Mouse (Mus musculus) heart, adult 11 months (tissue): ENCODE data around the gene Raly.
"Not testable (repeated sequence)": the region's sequence is repeated elsewhere in the genome, so short reads cannot be mapped to it uniquely, and the experiment has no call there.

Experiments used
- DNase-seq: peaks from one replicate; pipeline ENCODE4 v3.0.0; 2022

Gene Raly

DNA sequence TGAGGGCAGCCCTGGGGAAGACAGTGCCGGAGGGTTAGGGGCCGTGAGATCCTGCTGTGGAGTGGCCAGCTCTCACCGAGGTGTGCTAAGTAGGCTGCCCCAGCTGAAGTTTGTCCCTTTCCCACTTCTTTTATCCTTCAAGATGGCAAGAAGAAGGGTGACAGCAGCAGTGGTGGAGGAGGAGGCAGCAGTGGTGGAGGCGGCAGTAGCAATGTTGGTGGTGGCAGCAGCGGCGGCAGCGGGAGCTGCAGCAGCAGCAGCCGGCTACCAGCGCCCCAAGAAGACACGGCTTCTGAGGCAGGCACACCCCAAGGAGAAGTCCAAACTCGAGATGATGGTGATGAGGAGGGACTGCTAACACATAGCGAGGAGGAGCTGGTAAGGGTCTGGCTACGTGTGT, 72.8 kb downstream of the Raly start:
- no peak for DNase-seq

DNA sequence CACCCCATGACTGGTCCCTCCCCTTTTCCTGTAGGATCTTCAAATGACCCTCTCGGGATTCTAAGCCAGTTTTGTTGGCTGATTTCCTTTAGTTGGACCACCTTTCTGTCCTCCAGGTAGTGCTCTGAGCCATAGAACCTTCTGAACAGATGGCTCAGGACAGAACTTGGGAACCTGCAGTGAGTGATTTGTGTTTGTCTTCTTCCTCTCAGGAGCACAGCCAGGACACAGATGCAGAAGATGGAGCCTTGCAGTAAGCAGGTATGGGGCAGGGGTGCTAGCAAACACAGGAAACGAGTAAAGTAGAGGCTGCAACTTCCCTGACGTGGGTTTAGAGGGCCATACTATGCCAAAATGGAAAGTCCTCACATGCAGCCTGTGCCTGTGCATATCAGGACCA, 74.8 kb downstream of the Raly start:
- DNase-seq, result no peak

DNA sequence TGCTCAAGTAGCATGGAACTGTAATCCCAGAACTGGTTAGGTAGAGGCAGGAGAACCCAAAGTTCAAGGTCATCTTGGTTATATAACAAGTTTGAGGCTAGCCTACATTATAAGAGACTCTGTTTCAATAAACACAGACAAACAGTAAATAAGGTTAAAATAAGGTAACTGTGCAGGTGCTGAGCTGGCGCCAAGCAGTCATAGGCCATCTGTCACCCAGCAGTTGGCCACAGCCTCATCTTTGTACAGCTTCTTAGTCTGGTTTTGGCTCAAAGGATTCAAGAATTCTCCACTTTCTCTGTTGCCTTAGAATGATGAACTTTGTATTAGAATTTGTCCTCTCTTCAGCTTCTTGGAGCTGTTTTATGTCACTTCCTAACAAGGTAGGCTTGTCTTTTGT, 77.2 kb downstream of the Raly start:
- no peak for DNase-seq

DNA sequence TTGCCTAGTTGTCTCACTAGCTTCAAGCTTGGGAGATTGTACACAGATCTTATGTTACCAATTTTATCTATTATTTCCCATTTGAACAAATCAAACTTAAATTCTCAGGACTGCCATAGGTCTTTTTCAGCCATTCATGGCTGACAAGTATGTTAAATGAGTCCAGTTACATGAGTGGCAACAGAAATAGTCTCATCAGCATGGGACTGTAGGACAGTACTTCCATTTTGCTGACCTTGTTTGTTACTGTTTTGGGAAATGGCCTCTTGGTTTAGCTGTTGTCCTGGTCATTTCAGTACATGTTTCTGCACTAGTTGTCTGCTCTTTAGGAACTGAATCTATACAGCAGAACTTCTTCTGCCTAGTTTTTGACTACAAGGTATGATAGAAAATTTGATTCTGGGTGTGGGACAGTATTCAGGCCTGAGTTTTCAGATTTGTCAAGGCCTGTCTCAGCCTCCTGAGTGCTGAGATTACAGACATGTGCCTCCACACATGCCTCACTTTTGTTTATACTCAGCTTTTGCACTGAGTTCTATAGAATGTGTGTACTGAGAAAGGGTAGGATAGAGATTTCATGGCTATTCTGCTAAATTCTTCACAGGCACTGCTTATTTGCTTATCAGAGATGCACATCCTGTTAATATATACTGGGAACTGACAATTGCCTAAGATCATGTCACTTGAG, 79.2 kb downstream of the Raly start:
- DNase-seq, result no peak

DNA sequence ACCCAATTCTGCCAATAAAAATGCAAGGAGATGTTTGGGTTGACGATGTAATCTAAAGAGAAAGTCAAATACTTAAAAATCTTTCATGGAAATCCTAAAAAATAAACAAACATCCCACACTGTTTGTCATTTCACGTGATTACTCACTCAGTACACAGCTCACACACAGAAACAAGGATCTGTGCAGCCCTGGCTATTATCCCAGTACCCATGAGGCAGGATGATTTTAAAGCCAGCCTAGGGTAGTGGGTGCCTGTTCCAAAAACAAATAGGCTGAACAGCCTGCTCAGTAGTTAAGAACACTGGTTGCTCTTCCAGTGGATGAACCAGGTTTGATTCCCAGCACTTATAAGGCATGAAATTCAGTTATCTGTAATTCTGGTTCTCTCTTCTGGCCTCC, 85.7 kb downstream of the Raly start:
- no peak for DNase-seq

DNA sequence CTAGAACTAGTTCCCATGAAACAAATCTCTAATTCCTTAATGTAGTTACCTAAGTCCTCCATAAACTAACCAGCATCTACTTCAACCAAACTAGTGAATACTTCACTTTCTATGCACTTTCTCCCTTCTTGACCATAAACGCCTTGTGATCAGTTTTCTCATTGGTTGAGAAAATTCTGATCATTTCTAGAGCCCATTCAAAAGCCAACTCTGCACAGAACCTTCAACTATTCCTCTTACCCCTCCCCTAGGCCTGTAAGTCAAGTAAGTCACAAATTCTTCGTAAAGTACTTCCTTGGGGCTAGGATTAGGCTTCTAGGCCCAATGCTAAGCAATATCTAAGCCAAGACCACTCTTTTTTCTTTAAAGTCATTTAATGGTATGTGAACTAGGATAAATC, 100.7 kb downstream of the Raly start:
- DNase-seq, result no peak

DNA sequence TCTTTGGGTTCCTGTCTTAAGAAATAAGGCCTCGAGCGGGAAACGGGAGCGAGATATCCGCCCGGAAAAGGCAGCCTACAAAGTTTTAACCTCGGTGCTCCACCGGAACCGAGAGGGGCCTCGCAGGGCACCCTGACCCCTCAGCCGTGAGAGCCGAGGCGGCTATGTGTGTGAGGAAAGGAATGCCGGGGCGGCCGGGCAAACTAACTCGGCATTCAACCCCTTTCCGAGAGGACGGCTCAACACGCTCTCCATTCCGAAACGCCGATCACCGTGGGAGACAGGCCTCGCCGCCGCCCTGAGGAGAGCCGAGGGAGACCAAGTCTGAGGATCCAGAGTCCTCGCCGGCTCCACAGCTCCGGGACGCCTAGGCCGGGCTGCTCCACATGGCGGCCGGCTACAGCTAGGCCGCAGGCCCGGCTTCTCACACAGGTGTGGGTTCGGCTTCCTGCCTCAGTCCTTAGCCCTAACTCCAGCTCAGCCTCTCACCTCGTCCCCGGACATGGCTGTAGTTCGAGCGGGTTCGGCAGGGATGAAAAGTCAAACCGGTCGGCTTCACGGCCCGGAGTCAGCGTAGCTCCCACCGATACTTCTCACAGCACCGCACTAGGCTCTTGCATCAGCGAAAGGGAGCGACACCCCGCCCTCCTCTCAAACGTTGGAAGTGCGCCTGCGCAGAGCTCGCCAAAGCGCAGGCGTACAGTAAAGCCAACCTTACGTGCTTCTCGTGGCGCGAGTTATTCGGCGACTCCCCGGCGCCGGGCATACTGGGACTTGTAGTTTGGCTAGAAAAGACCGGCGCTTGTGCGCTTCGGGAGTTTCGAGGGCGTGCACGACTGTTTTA, 101.5 kb downstream of the Raly start, which contains the start of gene Eif2s2:
Gene Eif2s2, minus strand, starts transcription at position 735 of the 844 bp plus-strand sequence.
- DNase-seq, result peak; percentile 100

DNA sequence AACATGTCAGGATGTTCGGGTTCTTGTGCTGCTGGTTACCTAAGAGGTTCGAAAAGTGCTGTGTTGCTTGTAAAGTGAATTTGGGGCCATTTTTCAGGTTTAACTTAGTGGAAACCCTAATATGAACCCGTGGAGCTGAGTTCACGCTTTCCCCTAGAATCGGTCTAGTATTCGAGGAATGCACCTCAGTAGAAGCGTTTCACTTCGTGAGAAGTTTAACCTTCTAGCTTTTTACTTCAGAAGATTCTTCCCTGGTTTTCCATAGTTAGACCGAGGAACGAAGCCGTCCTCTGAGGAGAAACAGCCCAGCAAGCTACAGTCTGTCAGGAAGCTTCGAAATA, 102.1 kb downstream of the Raly start:
- no peak for DNase-seq

DNA sequence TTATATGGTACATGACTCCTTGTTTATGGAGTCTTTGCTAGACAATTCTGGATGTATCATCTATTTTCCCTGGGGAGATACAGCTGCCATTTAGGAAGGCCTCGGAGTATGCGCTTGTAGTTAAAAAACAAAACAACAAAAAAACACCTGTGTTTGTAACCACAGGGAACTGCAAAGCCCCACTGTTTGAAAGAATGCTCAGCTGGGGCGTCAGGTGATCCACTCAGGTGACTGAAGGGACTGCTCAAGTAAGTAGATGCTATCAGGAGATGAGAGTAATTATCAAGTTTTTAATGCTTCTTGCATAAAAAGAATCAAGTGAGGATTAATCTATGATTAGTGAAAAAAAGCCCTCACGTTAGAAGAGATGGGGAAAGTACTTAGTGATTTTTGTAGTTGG, 102.7 kb downstream of the Raly start:
- DNase-seq, result no peak

DNA sequence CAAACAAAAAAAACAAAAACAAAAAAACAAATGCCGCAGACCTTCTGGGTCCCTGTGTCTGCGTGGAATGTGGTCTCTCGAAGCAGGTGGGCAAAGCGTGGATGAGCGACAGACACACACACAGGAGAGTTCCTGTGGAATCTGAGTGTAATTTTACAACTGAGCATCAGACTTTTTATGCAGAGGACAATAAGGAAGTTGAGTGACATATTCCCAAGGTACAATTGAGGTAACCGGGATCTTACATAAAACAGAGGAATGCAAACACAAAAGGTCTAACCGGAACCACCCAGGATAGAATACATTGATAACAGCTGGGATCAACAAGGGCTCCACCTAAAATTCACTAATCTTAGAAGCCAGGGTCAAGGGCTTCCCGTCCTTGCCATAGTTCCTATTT, 108.1 kb downstream of the Raly start:
- DNase-seq, result not testable (repeated sequence)

DNA sequence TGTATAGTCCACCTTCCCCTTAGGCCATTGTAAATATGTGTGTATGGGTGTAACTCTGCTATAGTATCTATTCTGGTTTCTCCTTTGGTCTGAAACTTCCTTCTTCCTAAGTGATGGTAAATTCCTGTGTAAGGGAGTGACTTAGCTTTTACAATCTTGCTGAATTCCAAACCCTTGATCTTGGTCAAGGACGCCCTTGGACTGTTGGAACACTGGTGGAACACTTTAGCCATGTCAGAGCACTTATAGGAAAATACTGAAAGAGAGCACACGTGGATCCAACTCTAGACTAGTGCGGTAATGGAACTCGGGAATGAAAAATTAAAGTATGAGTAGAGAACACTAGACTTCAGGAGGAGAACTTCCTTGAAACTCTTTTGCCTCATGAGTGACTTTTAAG, 108.5 kb downstream of the Raly start:
- not testable (repeated sequence) for DNase-seq

DNA sequence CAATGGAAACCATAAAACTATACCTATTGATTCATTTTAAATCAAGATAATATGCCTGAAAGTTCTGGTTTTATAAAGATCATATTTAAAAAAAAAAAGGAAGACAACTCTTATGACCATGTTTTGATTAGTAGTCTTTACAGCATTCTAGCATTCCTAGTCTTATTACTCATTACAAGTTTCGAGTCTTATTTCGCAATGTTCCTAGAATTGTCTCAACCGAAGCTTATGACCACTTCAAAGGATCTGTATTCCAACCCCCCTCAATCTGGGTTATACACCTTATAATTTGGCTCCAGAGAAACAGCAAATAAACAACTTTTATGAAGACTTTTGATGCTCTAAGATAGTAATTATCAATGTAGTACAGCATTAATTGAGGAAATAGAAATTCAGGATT, 111.2 kb downstream of the Raly start:
- no peak for DNase-seq

DNA sequence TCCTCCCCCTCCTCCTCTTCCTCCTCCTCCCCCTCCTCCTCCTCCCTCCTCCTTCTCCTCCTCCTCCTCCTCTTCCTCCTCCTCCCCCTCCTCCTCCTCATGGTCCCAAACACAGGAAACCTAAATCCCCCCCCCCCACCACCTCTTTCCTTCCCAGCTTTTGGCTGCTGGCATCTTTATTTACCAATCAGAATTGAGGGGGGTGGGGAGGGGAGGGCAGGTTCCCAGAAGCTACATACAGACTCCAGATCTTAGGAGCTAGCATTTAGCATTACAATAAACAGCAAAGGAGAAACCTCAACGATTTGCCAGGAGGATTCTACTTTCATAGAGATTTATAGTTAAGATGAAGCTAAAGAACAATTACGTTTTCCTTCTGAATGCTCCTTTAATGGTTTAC, 114.9 kb downstream of the Raly start:
- DNase-seq, result no peak

DNA sequence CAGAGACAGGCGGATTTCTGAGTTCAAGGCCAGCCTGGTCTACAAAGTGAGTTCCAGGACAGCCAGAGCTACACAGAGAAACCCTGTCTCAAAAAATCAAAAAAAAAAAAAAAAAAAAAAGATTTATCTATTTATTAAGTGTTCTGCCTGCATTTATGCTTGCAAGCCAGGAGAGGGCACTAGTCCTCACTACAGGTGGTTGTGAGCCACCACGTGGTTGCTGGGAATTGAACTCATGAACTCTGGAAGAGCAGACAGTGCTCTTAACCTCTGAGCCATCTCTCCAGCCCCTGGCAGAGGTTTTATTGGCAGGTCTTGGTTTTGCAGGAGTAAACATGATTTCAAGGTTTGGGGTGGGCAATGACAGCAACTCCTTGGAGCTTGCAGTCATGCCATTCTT, 117.3 kb downstream of the Raly start:
- DNase-seq, result not testable (repeated sequence)

DNA sequence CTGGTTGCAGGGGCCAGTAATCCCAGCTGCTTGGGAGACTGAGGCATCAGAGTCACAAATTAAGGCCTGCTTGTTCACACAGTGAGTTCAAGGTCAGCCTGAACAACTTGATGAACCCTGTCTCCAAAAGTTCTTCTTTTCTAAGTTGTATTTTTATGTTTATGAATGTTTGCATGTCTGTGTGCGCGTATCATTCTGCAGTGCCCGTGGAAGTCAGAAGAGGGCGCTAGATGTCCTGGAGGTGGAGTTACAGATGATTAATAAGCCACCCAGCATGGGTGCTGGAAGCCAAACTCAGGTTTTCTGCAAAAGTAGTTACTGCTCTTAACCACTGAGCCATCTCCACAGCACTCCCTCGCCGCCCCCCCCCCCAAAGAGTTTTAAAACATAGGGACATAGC, 118.9 kb downstream of the Raly start:
- no peak for DNase-seq

DNA sequence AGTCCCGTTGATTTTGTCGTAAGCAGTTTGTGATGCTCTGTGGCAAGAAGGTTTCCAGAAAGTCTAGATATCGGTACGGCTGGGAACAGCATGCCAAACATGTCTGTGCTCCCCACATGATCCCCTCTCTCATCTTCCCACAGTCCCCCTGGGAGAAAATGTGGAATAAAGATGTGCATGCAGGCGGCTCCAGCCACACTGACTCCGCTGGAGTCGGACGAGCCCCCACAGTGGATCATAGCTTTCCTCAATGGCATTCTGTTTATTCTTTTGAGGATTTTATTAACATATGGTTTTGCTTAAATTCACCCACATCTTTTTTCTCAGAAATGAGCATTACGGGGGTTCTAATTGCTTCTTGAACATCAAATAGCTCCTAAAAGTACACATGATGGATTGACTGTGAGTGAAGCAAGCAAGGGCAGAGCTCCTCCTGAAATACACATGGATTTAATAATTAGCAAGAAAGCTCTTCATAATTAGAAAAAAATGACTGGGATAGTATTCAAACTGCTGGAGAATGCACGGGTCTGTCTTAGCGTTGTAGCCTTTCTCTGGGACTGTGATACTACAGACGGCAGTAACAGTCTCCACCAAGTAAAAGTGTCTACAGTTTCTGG, 125.1 kb downstream of the Raly start:
- DNase-seq, result peak; percentile 40

DNA sequence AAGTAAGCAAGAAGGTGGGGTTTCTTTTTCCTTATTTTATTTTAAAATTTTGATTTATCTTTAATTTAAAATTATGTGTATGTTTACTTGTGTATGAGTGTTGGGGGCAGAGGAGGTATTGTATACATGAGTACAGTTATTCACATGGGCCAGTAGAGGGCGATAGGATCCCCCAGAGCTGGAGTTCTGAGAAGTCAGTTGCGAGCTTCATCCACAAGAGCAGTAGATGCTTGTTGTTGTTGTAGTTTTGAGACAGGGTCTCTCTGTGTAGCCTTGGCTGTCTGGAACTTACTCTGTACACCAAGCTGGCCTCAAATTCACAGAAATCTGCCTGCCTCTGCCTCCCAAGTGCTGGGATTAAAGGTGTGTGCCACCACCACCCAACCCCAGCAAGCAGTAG, 125.7 kb downstream of the Raly start:
- DNase-seq, result peak; percentile 74
